Mouse (Mus musculus): ENCODE measurements around the gene Sptbn4. TPM values are rescaled to one million over a fixed set of nuclear protein-coding genes. Genes with fewer than 3 reads are reported as not detected.

Gene Sptbn4
- polyA plus RNA-seq, 1 experiment from 2014 or later: 0.57 TPM

Other genes with a start within 250 kb of the Sptbn4 start
- gene Itpkc, start 219.0 kb downstream of the Sptbn4 start, polyA plus RNA-seq (2014; fragmentation: Nextera tagmentation; extraction: Ambion mirVana): 5.0 and 6.7 TPM in 2 replicates
- gene Coq8b, start 214.7 kb downstream of the Sptbn4 start, polyA plus RNA-seq (2014; fragmentation: Nextera tagmentation; extraction: Ambion mirVana): 13.9 and 18.4 TPM in 2 replicates
- gene Numbl, start 189.3 kb downstream of the Sptbn4 start, polyA plus RNA-seq (2014; fragmentation: Nextera tagmentation; extraction: Ambion mirVana): 19.8 and 22.7 TPM in 2 replicates
- gene Ltbp4, start 110.0 kb downstream of the Sptbn4 start, polyA plus RNA-seq (2014; fragmentation: Nextera tagmentation; extraction: Ambion mirVana): 2.4 and 3.9 TPM in 2 replicates
- gene Shkbp1, start 91.7 kb downstream of the Sptbn4 start, polyA plus RNA-seq (2014; fragmentation: Nextera tagmentation; extraction: Ambion mirVana): 51.5 and 56.7 TPM in 2 replicates
- gene Gm20479, start 90.3 kb downstream of the Sptbn4 start, polyA plus RNA-seq (2014; fragmentation: Nextera tagmentation; extraction: Ambion mirVana): 0.33 and 0.57 TPM in 2 replicates
- 34.8 and 35.4 TPM in 2 replicates for gene Blvrb, start 292 bp upstream of the Sptbn4 start, polyA plus RNA-seq (2014; fragmentation: Nextera tagmentation; extraction: Ambion mirVana)
- 20.7 and 22.2 TPM in 2 replicates for gene Sertad3, start 26.1 kb upstream of the Sptbn4 start, polyA plus RNA-seq (2014; fragmentation: Nextera tagmentation; extraction: Ambion mirVana)
- 18.4 and 21.0 TPM in 2 replicates for gene Sertad1, start 39.2 kb upstream of the Sptbn4 start, polyA plus RNA-seq (2014; fragmentation: Nextera tagmentation; extraction: Ambion mirVana)
- gene Prx, start 51.6 kb upstream of the Sptbn4 start, polyA plus RNA-seq (2014; fragmentation: Nextera tagmentation; extraction: Ambion mirVana): 0.53 and 1.0 TPM in 2 replicates
- gene Hipk4, start 75.6 kb upstream of the Sptbn4 start, polyA plus RNA-seq (2014; fragmentation: Nextera tagmentation; extraction: Ambion mirVana): 0.21 and 0.96 TPM in 2 replicates
- gene Pld3, start 105.5 kb upstream of the Sptbn4 start, polyA plus RNA-seq (2014; fragmentation: Nextera tagmentation; extraction: Ambion mirVana): 72.1 and 72.9 TPM in 2 replicates
- 22.4 and 24.5 TPM in 2 replicates for gene 2310022A10Rik, start 105.5 kb upstream of the Sptbn4 start, polyA plus RNA-seq (2014; fragmentation: Nextera tagmentation; extraction: Ambion mirVana)
- 67.5 and 71.7 TPM in 2 replicates for gene Akt2, start 143.9 kb upstream of the Sptbn4 start, polyA plus RNA-seq (2014; fragmentation: Nextera tagmentation; extraction: Ambion mirVana)
- gene Ttc9b, start 206.2 kb upstream of the Sptbn4 start, polyA plus RNA-seq (2014; fragmentation: Nextera tagmentation; extraction: Ambion mirVana): 11.2 and 13.4 TPM in 2 replicates
- gene Map3k10, start 226.9 kb upstream of the Sptbn4 start, polyA plus RNA-seq (2014; fragmentation: Nextera tagmentation; extraction: Ambion mirVana): 6.2 and 8.8 TPM in 2 replicates
- 7.3 and 8.5 TPM in 2 replicates for gene Zfp607b, start 241.7 kb upstream of the Sptbn4 start, polyA plus RNA-seq (2014; fragmentation: Nextera tagmentation; extraction: Ambion mirVana)